Mouse (Mus musculus) liver, embryonic 11.5 days (tissue): Measurements from ENCODE around the gene Drd1. TPM values are rescaled to one million over a fixed set of nuclear protein-coding genes. Genes with fewer than 3 reads are reported as not detected.

Experiments used
- ATAC-seq: fragments of 200-750 bp; cut with Nextera tagmentation; replicated peaks from 2 replicates; pipeline ENCODE4 v1.8.0; 2017; ENCODE audit warnings: moderate number of reproducible peaks, mild to moderate bottlenecking, moderate TSS enrichment, moderate library complexity; ENCODE audit not compliant: low FRiP score
- DNase-seq: peaks from one replicate; pipeline ENCODE4 v3.0.0-alpha.2; 2017; ENCODE audit warnings: low spot score
- H3K27ac ChIP-seq: fragments of 300-500 bp; sonication (generic); 2 replicates; pipeline ENCODE4 v1.5.1; 2014; ENCODE audit warnings: mild to moderate bottlenecking, low read depth, low read length, control low read depth
- H3K27me3 ChIP-seq: fragments of 300-500 bp; sonication (generic); replicated peaks from 2 replicates; pipeline ENCODE4 v1.6.1; 2014; ENCODE audit warnings: low read length, mixed read lengths; ENCODE audit not compliant: control insufficient read depth, insufficient read depth
- H3K36me3 ChIP-seq: fragments of 300-500 bp; sonication (generic); 2 replicates; pipeline ENCODE4 v1.6.1; 2014; ENCODE audit warnings: mild to moderate bottlenecking, low read length, moderate library complexity, mixed read lengths; ENCODE audit not compliant: control insufficient read depth, insufficient read depth
- H3K4me1 ChIP-seq: fragments of 300-500 bp; sonication (generic); replicated peaks from 2 replicates; pipeline ENCODE4 v1.6.1; 2014; ENCODE audit warnings: low read length, mixed read lengths; ENCODE audit not compliant: control insufficient read depth, insufficient read depth
- H3K4me2 ChIP-seq: fragments of 300-500 bp; sonication (generic); 2 replicates; pipeline ENCODE4 v1.6.1; 2014; ENCODE audit warnings: mild to moderate bottlenecking, control low read depth, moderate library complexity
- H3K4me3 ChIP-seq: fragments of 300-500 bp; sonication (generic); 2 replicates; pipeline ENCODE4 v1.5.1; 2014; ENCODE audit warnings: low read depth, low read length, control low read depth
- H3K9ac ChIP-seq: fragments of 300-500 bp; sonication (generic); 2 replicates; pipeline ENCODE4 v1.6.1; 2014; ENCODE audit warnings: low read depth, low read length, control low read depth
- H3K9me3 ChIP-seq: fragments of 300-500 bp; sonication (generic); 2 replicates; pipeline ENCODE4 v1.6.1; 2016; ENCODE audit warnings: low read length, inconsistent platforms, mixed read lengths; ENCODE audit not compliant: control insufficient read depth
- WGBS: fragments of 180-500 bp; shearing (Covaris S2); extraction: QIAGEN DNeasy Blood & Tissue Kit; methylation state at CpG from one replicate; pipeline ENCODE4 v1.1.7; 2014; 5-methylcytosine and 5-hydroxymethylcytosine counted together
- polyA plus RNA-seq: library from polyadenylated mRNA; unstranded; fragments of >200 nt; fragmentation: Nextera tagmentation; extraction: Ambion mirVana; gene quantifications from 2 replicates; pipeline ENCODE4 v1.2.1, GENCODE M21; 2014

Gene Drd1
- polyA plus RNA-seq, 1 experiment from 2014 or later, result not detected

DNA sequence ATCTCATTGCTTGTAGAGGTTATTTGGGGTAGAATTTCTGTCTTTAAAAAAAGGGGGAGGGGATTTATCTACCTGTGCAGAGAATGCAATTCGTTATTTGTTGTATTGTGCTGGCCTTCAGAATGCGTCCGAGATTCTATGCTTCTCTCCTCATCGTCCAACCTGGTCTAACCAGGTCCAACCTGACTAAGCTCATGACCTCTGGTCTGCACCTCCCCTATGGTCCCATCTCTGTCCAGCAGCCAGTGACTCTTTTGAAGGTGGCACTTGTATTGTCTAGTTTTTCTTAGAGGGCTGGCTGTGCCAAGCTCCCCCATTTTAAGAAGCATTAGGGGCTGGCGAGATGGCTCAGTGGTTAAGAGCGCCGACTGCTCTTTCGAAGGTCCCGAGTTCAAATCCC lies 15.5 kb upstream of the Drd1 start:
- Histone ChIP-seq H3K4me2 (no peak overlapping the region), H3K4me3 (no peak overlapping the region), H3K36me3 (peaks cover 6% of the 10 kb centered on the region; the same call in 1 of the 2 replicates), H3K4me1 (peaks cover 3% of the 10 kb centered on the region), H3K9ac (no peak overlapping the region), H3K27ac (no peak overlapping the region), H3K27me3 (no peaks in the 10 kb centered on the region), H3K9me3 (no peaks in the 10 kb centered on the region)
- WGBS, result 91% methylated on average over 9 of the region's 9 CpGs
- ATAC-seq, result no peak
- no peak for DNase-seq

GRCm38 (mm10) chr13:54067617-54068166 lies 12.2 kb upstream of the Drd1 start:
- no peak overlapping the region for H3K4me3 ChIP-seq
- no peaks in the 10 kb centered on the region for H3K27me3 ChIP-seq
- no peaks in the 10 kb centered on the region for H3K36me3 ChIP-seq
- no peak overlapping the region for H3K27ac ChIP-seq
- WGBS, result 43% methylated on average over 6 of the region's 6 CpGs
- no peak overlapping the region for H3K4me2 ChIP-seq
- H3K9ac ChIP-seq, result no peak overlapping the region
- DNase-seq (no peak), ATAC-seq (no peak)
- H3K4me1 ChIP-seq, result no peaks in the 10 kb centered on the region; the same call in 1 of the 2 replicates
- H3K9me3 ChIP-seq, result no peaks in the 10 kb centered on the region

DNA sequence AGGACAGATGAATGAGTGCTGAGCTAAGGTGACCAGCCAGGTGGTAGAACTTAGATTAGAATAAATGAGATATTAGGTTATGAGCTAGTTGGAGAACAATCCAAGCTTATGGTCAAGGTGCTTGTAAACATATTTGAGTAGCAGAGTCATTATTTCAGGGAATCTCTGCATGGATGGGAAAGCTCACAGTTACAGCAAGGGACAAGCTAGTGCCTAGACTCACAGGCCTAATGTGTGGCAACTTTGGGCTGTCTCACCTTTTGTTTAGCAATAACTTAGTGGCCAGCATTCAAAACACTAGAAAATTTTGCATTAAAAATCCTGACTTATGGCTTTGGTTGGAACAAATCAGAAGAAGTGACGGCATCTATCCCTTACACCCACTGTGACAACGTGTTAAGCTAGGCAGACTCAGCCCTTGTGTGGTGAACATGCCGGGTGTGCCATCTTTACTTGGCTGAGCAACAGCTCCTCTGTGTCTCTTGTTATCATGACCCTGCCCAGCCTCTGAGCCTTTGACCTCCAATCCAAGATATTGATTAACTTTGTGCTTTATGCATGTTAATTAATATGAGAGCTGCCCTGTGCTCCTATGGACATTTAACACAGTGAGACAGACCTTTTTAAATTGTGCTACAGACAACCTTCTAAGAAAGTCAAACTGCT lies 10.7 kb upstream of the Drd1 start:
- H3K9me3 ChIP-seq, result no peaks in the 10 kb centered on the region
- ATAC-seq (no peak), DNase-seq (no peak)
- no peak overlapping the region for H3K4me3 ChIP-seq
- 83% methylated on average over 3 of the region's 3 CpGs for WGBS
- no peaks in the 10 kb centered on the region for H3K4me1 ChIP-seq
- H3K9ac ChIP-seq, result no peak overlapping the region
- H3K36me3 ChIP-seq, result no peaks in the 10 kb centered on the region
- no peak overlapping the region for H3K27ac ChIP-seq
- no peak overlapping the region for H3K4me2 ChIP-seq
- no peaks in the 10 kb centered on the region for H3K27me3 ChIP-seq

DNA sequence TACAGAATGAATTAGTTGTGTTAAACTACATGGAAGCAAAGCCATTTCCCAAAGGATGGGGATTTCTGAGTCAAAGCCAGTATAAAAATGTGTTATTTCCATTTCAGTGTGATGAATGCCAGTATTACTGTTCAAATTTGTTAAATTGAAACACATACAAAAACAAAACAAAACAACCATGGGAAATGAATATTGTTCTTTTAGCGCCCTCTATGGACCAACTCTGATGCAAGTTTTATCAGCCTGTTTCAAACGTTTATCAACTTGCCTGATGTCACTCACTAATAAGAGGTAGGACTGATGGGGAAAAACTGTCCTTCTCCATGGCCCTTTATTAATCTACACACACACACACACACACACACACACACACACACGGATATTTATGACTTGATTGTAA lies 7.8 kb upstream of the Drd1 start:
- Histone ChIP-seq H3K4me1 (no peaks in the 10 kb centered on the region), H3K9me3 (no peaks in the 10 kb centered on the region), H3K9ac (no peak overlapping the region), H3K36me3 (no peaks in the 10 kb centered on the region), H3K27ac (no peak overlapping the region), H3K4me2 (no peak overlapping the region), H3K27me3 (no peaks in the 10 kb centered on the region), H3K4me3 (no peak overlapping the region)
- DNase-seq (no peak), ATAC-seq (no peak)
- WGBS, result 2% methylated on average over 3 of the region's 3 CpGs

DNA sequence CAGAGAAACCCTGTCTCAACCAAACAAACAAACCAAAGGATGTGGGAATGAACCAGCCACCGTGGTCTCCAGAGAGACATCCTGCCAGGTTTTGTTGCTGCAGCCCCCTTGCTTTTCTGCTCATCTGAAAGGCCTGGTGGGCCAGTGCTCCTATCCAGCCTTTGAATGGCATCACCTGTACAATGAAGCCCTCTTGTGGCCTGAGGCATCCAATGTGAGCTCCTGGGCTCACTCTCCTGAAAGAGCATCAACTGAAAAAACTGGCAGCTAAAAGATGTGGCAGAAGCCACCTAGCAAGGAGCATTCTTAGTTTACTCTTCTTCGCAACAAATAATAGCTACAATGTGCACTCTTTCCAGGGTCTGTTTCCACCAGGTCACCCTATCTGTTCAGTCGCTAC lies 6.6 kb upstream of the Drd1 start:
- no peak overlapping the region for H3K27ac ChIP-seq
- DNase-seq (no peak), ATAC-seq (no peak)
- H3K9me3 ChIP-seq, result no peaks in the 10 kb centered on the region
- H3K36me3 ChIP-seq, result no peaks in the 10 kb centered on the region
- H3K27me3 ChIP-seq, result peaks cover under 1% of the 10 kb centered on the region; the same call in 1 of the 2 replicates
- H3K4me3 ChIP-seq, result no peak overlapping the region
- H3K4me1 ChIP-seq, result no peaks in the 10 kb centered on the region
- 86% methylated on average over 3 of the region's 3 CpGs for WGBS
- H3K9ac ChIP-seq, result no peak overlapping the region
- no peak overlapping the region for H3K4me2 ChIP-seq

DNA sequence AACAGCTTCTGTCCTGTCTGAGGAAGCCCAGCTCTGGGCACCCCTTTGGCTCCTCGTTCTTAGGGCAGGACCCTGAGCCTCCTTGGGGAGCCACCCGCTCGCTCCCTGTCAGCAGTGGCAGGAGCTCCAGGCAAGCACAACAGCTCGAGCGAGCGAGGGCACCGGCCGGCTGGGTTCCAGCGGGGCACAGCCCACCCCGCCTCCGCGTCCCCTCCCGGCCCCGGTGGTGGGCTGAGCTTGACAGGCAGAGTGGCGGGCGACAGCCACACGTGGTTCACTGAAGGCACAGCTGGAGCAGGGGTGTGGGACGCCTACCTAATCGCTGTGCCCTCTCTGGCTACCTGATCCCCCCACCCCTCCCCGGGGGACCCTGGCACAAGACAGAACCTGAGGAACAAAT lies 543 bp downstream of the Drd1 start:
- ATAC-seq (no peak), DNase-seq (no peak)
- Histone ChIP-seq H3K27ac (no peak overlapping the region), H3K27me3 (peaks cover 40% of the 10 kb centered on the region), H3K4me2 (peak overlapping the region; percentile 82), H3K9me3 (no peaks in the 10 kb centered on the region), H3K36me3 (no peaks in the 10 kb centered on the region), H3K4me1 (no peaks in the 10 kb centered on the region), H3K9ac (no peak overlapping the region), H3K4me3 (peak overlapping the region; percentile 49)
- 2% methylated on average over 20 of the region's 20 CpGs for WGBS

- ATAC-seq (no peak), DNase-seq (no peak)
- Histone ChIP-seq H3K4me2 (no peak overlapping the region), H3K9ac (no peak overlapping the region), H3K4me3 (no peak overlapping the region), H3K9me3 (no peaks in the 10 kb centered on the region), H3K27me3 (peaks cover 35% of the 10 kb centered on the region), H3K36me3 (no peaks in the 10 kb centered on the region), H3K4me1 (no peaks in the 10 kb centered on the region), H3K27ac (no peak overlapping the region)
- WGBS, result 65% methylated on average over 7 of the region's 7 CpGs
These were observed 3.9 kb downstream of the Drd1 start for GRCm38 (mm10) chr13:54051641-54052040.

- Histone ChIP-seq H3K4me3 (no peak overlapping the region), H3K9ac (no peak overlapping the region), H3K27me3 (peaks cover 12% of the 10 kb centered on the region), H3K9me3 (no peaks in the 10 kb centered on the region), H3K4me2 (no peak overlapping the region), H3K4me1 (no peaks in the 10 kb centered on the region), H3K36me3 (no peaks in the 10 kb centered on the region), H3K27ac (no peak overlapping the region)
- WGBS, result 73% methylated on average over 7 of the region's 7 CpGs
- DNase-seq (no peak), ATAC-seq (no peak)
These were observed 6.7 kb downstream of the Drd1 start for GRCm38 (mm10) chr13:54048679-54049352.

- no peak for DNase-seq
- no peak overlapping the region for H3K4me3 ChIP-seq
- H3K9me3 ChIP-seq, result no peaks in the 10 kb centered on the region
- no peak overlapping the region for H3K9ac ChIP-seq
- 87% methylated on average over 2 of the region's 2 CpGs for WGBS
- H3K36me3 ChIP-seq, result no peaks in the 10 kb centered on the region
- H3K4me1 ChIP-seq, result no peaks in the 10 kb centered on the region
- no peak overlapping the region for H3K4me2 ChIP-seq
- H3K27me3 ChIP-seq, result no peaks in the 10 kb centered on the region
- H3K27ac ChIP-seq, result no peak overlapping the region
- no peak for ATAC-seq
These were observed 15.2 kb downstream of the Drd1 start for GRCm38 (mm10) chr13:54040256-54040655.
